In the genomic region with DNA sequence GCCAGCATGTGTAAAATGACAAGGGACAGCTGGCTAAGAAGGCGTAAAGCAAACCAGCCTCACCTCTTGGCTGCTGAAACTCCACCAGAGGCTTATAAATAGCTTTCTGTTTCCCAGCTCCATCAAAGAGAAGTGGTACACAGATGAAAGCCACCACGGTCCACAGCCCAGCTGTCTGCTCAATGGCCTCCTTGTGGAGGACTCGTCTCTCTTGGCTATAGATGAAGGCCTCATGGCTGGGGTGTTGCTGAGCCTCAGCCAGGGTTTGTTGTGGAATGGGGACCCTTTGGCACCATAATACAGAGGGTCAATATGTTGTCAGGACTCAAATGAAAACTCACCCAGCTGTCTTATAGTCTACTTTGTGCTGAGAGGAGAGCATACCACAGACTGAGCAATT, we compare ENCODE assay signal across 8 mouse cellular contexts.
DNase-seq lines count a peak whose midpoint lies in the region; ATAC-seq and TF ChIP-seq lines count a peak whose summit lies in the region.
"Had no signal": no experiment of that assay in that cellular context is flagged by ENCODE, and none has a peak within 500 bp of the region (broad histone marks: within the 10 kb centered on the region; RNA-seq: fewer than 3 reads in every experiment).

No protein-coding gene starts in this region.

- no peak overlapping the region for H3K9ac ChIP-seq in kidney, embryonic 16.5 days (replicated peaks; ENCODE audit: low read length)
- H3K9ac ChIP-seq in embryonic facial prominence, embryonic 14.5 days (ENCODE audit: low read depth, low read length), result no peak overlapping the region
- no peak overlapping the region for H3K9ac ChIP-seq in lung, embryonic 16.5 days (ENCODE audit: low read length)

- 38% methylated on average over 3 of the region's 3 CpGs for WGBS in kidney, embryonic 16.5 days
- 46% methylated on average over 3 of the region's 3 CpGs for WGBS in embryonic facial prominence, embryonic 14.5 days
- WGBS in lung, embryonic 16.5 days, result 35% methylated on average over 3 of the region's 3 CpGs

- no peak overlapping the region for H3K27ac ChIP-seq in kidney, embryonic 16.5 days (ENCODE audit: low read length)
- no peak overlapping the region for H3K27ac ChIP-seq in embryonic facial prominence, embryonic 14.5 days (replicated peaks; ENCODE audit: low read depth, low read length)
- peak overlapping the region; percentile 33; the same call in 1 of the 2 replicates for H3K27ac ChIP-seq in layer of hippocampus, adult 2 months
- no peak overlapping the region for H3K27ac ChIP-seq in lung, embryonic 16.5 days (ENCODE audit: low read length)

- H3K4me3 ChIP-seq in kidney, embryonic 16.5 days (ENCODE audit: low read length), result no peak overlapping the region
- no peak overlapping the region for H3K4me3 ChIP-seq in embryonic facial prominence, embryonic 14.5 days (ENCODE audit: low read depth, low read length)
- no peak overlapping the region for H3K4me3 ChIP-seq in layer of hippocampus, adult 2 months
- no peak overlapping the region for H3K4me3 ChIP-seq in lung, embryonic 16.5 days (ENCODE audit: low read length)

- no peaks in the 10 kb centered on the region for H3K9me3 ChIP-seq in kidney, embryonic 16.5 days (ENCODE audit: low read length)
- no peaks in the 10 kb centered on the region for H3K9me3 ChIP-seq in embryonic facial prominence, embryonic 14.5 days (ENCODE audit: control insufficient read depth, low read length)
- no peaks in the 10 kb centered on the region for H3K9me3 ChIP-seq in lung, embryonic 16.5 days (ENCODE audit: control insufficient read depth, low read length)

- no peak overlapping the region for H3K4me2 ChIP-seq in kidney, embryonic 16.5 days (replicated peaks; ENCODE audit: low read depth, low read length)
- H3K4me2 ChIP-seq in embryonic facial prominence, embryonic 14.5 days (ENCODE audit: low read depth, low read length), result no peak overlapping the region
- H3K4me2 ChIP-seq in lung, embryonic 16.5 days (ENCODE audit: low read depth, low read length), result no peak overlapping the region

- TF ChIP-seq CTCF in layer of hippocampus, adult 2 months (conservative IDR thresholded peaks at IDR 0.05), result peak; percentile 34

- H3K27me3 ChIP-seq in kidney, embryonic 16.5 days (ENCODE audit: insufficient read depth, low read length), result no peaks in the 10 kb centered on the region
- no peaks in the 10 kb centered on the region for H3K27me3 ChIP-seq in embryonic facial prominence, embryonic 14.5 days (replicated peaks; ENCODE audit: control insufficient read depth, insufficient read depth, low read length)
- no peaks in the 10 kb centered on the region for H3K27me3 ChIP-seq in lung, embryonic 16.5 days (ENCODE audit: control insufficient read depth, insufficient read depth, low read depth, low read length)

- DNase-seq in kidney, adult 18-20 months, result no peak
- DNase-seq in embryonic facial prominence, embryonic 14.5 days (ENCODE audit: low spot score), result peak; percentile 70
- peak; percentile 26 to 27 for DNase-seq in layer of hippocampus, adult 2 months (ENCODE audit: low spot score in 2 of 2)
- no peak for DNase-seq in embryo, embryonic 10 days (ENCODE audit: low spot score)
- DNase-seq in urinary bladder, postnatal 25 days (ENCODE audit: low spot score), result no peak
- DNase-seq: thymus, postnatal 25 days had no signal

- no peaks in the 10 kb centered on the region for H3K4me1 ChIP-seq in kidney, embryonic 16.5 days (ENCODE audit: insufficient read depth, low read length)
- H3K4me1 ChIP-seq in embryonic facial prominence, embryonic 14.5 days (ENCODE audit: control insufficient read depth, insufficient read depth, low read length), result no peaks in the 10 kb centered on the region
- H3K4me1 ChIP-seq in lung, embryonic 16.5 days (replicated peaks; ENCODE audit: control insufficient read depth, insufficient read depth, low read length), result no peaks in the 10 kb centered on the region

- peak; percentile 61; the same call in 1 of the 2 replicates for ATAC-seq in kidney, embryonic 16.5 days (ENCODE audit: low FRiP score, low TSS enrichment)
- peak; percentile 84 for ATAC-seq in embryonic facial prominence, embryonic 14.5 days (ENCODE audit: low read depth)
- ATAC-seq in lung, embryonic 16.5 days (ENCODE audit: low read depth), result peak; percentile 98

- no peaks in the 10 kb centered on the region for H3K36me3 ChIP-seq in kidney, embryonic 16.5 days (ENCODE audit: insufficient read depth, low read length)
- H3K36me3 ChIP-seq in embryonic facial prominence, embryonic 14.5 days (ENCODE audit: control insufficient read depth, insufficient read depth, low read length), result no peaks in the 10 kb centered on the region
- no peaks in the 10 kb centered on the region for H3K36me3 ChIP-seq in lung, embryonic 16.5 days (ENCODE audit: control insufficient read depth, insufficient read depth, low read length)

Comparison
In these comparisons a context has a peak if more than half of its experiments do, and no peak if none do; other contexts are left out.
1. DNase-seq: peak in embryonic facial prominence, embryonic 14.5 days (single experiment) and layer of hippocampus, adult 2 months (2 of 2); none in kidney, adult 18-20 months (single experiment), embryo, embryonic 10 days (single experiment) and urinary bladder, postnatal 25 days (single experiment).
2. Peak in every context shown above with its lines, with median percentiles within 50 percentile points of each other: ATAC-seq.